Mouse (Mus musculus): ENCODE results near the gene Ankrd61. TPM values are rescaled to one million over a fixed set of nuclear protein-coding genes. Genes with fewer than 3 reads are reported as not detected.

The Ankrd61 gene
- total RNA-seq (2021) = under 1 TPM in 1 of 2 experiments, not detected in 1; 0.24 TPM

DNA sequence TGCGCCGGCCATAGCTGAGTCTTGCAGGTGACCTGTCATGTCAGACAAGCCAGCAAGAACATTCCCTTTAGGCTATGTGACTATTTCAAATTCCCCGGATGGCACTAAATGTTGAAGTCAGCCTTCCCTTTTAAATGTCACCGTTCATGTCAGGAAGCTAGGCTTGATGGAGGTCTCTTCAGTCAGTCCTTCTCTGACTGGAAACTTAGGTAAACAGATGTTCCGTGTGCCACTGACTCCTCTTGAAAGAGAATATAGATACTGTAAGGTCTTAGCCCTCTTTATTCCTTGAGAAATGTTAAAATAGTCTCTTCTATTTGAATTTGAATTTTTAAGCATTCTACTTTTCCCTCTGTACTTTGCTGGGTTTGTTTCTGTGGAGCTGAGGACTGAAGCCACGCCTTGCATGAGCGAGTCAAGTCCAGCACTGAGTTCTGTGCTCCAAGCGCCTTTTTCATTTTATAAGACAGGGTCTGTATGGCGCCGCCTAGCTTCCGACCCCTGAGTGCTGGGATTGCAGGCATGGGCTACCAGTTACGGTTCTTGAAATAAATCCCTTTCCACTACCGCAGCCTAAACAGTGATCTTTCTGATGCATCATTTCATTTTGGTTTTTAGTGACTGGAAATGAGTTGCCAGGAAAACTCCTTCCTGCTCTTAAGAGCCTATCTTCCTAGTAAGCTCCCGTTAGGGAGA lies at the start of gene Ankrd61:
Gene Ankrd61, minus strand, starts transcription at position 51 of the 696 bp plus-strand sequence.
- DNase-seq = no peak

DNA sequence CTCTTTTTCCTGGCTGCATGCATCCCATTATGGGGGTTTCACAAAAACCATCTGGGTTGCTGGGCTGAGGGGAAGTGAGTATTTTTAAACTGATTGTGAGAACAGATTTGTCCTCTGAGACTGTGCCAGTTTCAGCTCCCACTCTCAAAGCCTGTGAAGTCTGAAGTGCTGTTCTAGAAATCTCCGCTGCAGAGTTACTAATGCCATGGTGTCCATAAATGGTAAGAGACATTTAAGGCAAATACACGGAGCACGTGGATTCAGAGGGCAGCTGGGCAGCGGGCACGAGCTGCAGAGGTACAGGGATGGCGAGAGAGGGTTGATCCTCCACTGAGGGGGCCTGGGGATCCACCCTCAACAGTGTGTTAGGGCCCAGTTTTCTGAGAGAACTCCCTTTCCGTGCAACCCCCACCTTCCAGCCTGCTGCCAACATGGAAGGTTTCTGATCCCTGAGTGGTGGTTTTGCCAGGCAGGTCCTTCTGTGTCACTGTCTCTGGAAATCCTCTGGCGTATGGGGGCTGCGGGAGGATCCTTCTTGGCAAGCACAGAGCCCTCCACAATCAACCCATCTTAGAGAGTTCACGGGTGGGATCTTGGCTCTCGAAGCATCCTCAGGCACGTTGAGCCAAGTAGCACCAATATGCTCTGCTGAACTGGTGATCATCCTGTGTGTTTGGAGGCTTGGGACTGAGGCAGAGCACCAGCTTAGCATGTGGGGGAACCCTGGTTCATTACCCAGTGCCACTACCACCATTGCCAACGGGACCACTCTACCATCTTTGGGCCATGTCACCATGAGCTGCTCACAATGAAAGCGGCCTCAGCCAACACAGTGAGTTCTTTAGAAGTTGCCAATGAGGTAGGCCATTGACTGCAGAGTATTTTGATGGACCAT lies 46.0 kb upstream of the Ankrd61 start:
- DNase-seq = no peak

DNA sequence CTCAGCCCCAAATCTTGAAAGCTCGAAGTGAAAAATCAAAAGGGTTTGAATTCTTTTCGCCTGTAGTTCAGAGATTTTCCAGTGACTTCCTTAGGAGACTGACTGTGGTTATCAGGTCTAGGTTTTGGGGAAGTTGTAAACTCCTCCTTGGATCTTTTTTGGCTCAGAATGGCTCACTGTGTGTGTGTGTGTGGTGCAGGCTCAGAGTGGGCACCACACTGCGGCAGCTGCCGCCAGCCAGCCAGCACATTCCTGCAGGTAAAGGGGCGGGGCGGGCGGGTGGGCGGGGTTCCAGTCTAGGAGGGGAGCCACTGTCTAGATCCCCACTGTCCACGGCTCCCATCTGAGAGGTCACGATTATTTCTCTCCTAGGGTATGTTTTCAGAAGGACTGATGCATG lies 44.1 kb upstream of the Ankrd61 start:
- no peak for DNase-seq

DNA sequence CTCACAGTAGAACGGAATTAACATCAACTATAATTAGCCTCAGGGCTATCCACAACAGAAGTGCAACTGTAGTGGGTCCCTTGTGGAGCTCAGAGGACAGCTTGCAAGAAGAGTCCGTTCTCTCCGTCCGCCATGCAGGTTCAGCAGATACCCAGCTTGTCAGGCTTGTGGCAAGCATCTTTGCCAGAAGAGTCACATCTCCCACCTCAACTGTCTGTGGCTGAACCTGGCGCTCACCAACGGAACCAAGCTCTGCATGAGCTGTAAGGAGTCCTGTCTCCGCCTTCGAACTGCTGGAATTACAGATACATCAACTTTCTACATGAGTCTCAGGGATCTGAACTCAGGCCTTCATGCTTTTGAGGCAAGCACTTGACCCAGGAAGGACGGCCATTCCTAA lies 38.7 kb upstream of the Ankrd61 start:
- DNase-seq = no peak

DNA sequence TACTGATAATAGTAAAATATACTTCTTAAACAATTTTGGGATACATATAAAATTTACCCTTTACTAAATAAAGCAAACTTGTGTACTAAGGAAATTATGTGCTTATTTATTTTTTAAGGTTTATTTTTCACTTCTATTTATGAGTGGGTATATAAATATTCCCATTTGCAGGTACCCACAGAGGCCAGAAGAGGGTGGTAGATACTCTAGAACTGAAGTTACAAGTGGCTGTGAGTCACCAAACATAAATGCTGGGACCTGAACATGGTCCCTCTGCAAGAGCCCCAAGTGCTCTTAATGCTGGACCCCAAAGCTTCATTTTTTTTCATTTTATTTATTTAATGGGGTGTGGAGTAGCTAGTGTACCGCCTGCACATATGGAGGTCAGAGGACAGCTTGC lies 36.4 kb upstream of the Ankrd61 start:
- no peak for DNase-seq

- DNase-seq = no peak
These were observed 35.9 kb upstream of the Ankrd61 start for GRCm38 (mm10) chr5:143933414-143933813.

GRCm38 (mm10) chr5:143932831-143933230 lies 35.3 kb upstream of the Ankrd61 start, which contains the start of gene Rsph10b:
Gene Rsph10b, plus strand, starts transcription at chr5:143933035.
- DNase-seq = no peak

DNA sequence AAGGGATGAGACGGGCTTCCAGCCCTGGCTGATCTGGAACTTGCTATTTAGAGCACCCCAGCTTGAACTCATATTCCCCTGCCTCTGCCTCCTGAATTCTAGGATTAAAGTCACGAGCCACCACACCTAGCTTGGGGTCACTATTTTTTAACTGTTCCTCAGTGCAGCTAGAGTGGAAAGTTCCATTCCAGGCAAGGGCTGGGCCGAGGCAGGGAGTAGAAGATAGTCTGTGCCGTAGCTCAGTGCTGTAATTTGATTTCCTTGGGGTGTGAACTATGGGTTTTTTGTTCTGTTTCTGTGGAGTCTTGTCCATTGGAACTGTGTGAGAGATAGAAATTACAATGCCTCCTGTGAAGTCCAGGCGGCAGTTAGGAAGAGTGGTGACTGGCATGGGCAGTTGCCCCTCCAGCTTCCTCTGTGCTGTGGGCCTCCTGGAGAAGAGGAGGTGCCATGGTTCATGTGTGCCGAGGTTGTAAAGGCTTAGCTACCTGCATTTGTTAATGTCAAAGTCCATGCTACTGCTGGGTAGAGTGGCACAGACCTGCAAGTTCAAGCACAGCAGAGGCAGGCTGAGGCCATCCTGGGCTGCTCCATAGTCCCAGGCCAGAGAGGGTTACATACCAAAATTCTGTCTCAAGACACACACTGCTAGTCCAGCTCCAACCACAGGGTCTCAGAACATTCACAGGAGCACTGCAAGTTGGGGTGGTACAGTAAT lies 34.5 kb upstream of the Ankrd61 start:
- DNase-seq = no peak

- no peak for DNase-seq
These were observed 33.2 kb upstream of the Ankrd61 start for GRCm38 (mm10) chr5:143930656-143931055.

DNA sequence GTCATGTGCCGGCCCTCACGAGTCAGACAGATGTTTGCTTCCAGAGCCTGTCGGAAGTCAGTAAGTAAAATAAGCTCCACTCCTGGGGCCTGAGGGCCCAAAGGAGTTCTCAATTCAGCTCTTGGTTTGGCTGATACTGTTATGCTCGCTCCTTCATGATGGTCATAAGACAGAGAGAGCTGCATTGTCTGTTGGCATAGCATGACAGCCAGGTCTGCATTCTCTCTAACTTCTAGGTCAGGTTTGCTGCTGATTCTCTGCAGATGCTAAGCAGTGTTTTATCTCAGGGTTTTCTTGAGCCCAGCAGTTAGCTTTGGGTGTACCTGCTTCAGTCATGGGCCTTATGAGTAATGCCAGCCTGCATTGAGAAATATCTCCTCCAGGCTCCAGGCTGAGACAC lies 31.8 kb upstream of the Ankrd61 start:
- no peak for DNase-seq

DNA sequence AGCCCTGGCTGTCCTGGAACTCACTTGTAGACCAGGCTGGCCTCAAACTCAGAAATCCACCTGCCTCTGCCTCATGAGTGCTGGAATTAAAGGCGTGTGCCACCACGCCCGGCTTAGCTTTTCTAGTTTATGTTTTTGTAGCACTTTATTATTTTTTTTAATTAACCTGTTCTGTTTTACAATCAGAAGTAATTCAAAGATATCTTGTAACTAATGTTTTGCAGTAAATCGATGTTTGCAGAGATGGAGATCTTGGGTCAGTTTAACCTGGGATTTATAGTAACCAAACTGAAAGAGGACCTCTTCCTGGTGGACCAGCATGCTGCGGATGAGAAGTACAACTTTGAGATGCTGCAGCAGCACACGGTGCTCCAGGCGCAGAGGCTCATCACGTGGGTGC lies 30.4 kb upstream of the Ankrd61 start, which contains the start of gene Gm42421:
Gene Gm42421, plus strand, starts transcription at position 301 of the 400 bp plus-strand sequence.
- DNase-seq = no peak

GRCm38 (mm10) chr5:143924781-143925452 lies 27.4 kb upstream of the Ankrd61 start:
- DNase-seq = no peak

- no peak for DNase-seq
These were observed 20.6 kb upstream of the Ankrd61 start for GRCm38 (mm10) chr5:143918120-143918519.

DNA sequence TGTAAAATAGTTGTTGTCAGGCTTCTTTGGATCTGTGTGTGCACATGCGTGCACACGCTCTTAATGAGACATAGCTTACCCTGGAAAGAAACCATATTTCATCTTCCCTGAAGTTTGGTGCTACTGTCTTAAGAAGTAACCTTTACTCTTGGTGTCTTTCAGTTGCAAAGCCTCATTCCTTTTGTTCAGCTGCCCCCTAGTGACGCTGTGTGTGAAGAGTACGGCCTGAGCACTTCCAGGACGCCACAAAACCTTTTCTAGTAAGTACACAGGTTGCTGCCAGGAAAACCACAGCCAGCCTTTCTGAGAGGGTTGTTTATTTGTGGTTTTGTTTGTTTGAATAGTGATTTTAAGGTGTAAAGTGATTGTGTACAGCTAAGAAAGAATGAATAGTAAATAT lies 19.9 kb upstream of the Ankrd61 start:
- DNase-seq = peak; percentile 69

DNA sequence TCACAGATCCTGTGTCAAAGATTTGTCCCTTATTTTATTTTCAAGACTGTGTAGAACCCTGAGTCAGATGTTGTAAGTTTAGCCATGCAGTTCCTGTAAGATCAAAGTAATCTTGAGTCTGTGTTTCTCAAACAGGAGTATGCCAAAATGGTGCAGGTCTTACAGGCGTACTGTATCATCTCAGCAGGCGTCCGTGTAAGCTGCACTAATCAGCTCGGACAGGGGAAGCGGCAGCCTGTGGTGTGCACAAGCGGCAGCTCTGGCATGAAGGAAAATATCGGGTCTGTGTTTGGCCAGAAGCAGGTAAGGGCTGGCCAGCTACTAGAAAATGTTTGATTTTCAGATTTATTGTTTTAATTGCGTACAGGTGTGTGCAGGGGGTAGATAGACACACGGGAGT lies 18.7 kb upstream of the Ankrd61 start:
- no peak for DNase-seq

GRCm38 (mm10) chr5:143909417-143910400 lies 12.2 kb upstream of the Ankrd61 start, which contains the start of the genes Aimp2 and Pms2:
Gene Aimp2, minus strand, starts transcription at chr5:143909847.
Gene Pms2, plus strand, starts transcription at chr5:143909964.
- DNase-seq = peak; percentile 96

DNA sequence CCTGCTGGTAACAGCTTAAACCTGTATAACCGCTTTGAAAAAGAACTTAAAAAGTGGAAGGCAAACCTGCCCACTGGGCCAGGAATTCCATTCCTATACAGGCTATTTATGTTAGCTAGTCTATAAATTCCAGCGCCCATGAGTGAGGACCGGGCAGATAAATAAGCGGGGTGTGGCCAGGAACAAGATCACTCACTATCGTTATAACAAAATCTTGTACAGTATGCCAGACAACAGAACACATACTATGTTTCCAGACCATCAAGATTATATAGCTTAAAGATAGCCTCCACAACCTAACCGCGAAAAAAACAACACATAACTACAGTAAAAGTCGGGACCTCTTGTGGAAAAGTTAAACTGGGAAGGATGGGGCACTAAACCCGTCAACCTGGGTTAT lies 11.4 kb upstream of the Ankrd61 start:
- DNase-seq = no peak

DNA sequence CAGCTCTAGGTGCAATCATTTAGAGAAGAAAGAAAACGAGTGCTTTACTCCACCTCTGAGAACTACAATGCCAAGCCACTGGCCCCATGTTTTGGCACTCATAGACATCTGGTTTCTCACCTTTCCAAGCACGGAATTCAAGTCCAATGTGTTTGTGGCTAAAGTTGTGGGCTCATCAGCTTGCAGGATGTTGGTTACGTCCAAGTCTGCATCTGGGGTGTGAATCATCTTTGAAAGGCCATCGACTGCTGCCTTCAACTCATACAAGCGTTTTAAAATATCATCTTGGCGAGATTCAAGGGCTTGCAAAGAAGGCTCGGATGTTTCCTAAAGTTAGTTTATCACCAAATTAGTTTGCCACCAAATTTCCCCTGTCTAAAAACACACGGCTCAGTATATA lies 8.9 kb upstream of the Ankrd61 start:
- no peak for DNase-seq

DNA sequence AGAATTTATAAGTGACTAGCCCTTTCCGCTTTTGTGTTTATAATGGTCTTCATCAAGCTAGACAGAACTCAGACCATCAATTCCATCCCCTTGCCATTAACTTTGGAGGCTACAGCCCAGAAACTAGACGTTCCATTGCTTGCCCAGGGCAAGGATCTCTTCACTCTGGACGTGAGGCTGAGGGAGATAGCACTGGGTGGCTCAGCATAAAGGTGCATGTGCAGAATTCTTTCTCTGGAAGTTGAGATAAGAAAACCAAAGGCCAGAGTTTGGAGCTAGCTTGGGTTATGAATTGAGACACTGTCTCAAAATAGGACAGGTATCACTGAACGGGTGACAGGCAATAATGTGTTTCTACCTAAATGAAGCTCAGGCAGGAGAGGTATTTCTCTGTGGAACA lies 6.3 kb upstream of the Ankrd61 start:
- no peak for DNase-seq

- DNase-seq = no peak
These were observed 4.6 kb upstream of the Ankrd61 start for GRCm38 (mm10) chr5:143902111-143902510.

GRCm38 (mm10) chr5:143893396-143893795 lies 4.1 kb downstream of the Ankrd61 start:
- no peak for DNase-seq

All from heart, postnatal 4 days (tissue).